Mouse (Mus musculus) liver, adult 2 months (tissue): ENCODE data around the gene Fam43a. TPM values are rescaled to one million over a fixed set of nuclear protein-coding genes. Genes with fewer than 3 reads are reported as not detected.
A peak's percentile ranks its signal among the peaks of the same experiment; 100 is the strongest.

Experiments
- DNase-seq: peaks from one replicate; pipeline ENCODE4 v3.0.0-alpha.2; 2011; ENCODE audit warnings: low read depth, low spot score; ENCODE audit errors: extremely low read depth
- H3K27ac ChIP-seq: fragments of 200-500 bp; replicated peaks from 2 replicates; pipeline ENCODE4 v1.5.1; 2012; ENCODE audit warnings: low read depth, mild to moderate bottlenecking, control low read depth, inconsistent platforms, low read length; ENCODE audit not compliant: insufficient read depth
- H3K27me3 ChIP-seq: fragments of 200-500 bp; 2 replicates; pipeline ENCODE4 v1.6.1; 2012; ENCODE audit warnings: mild to moderate bottlenecking, moderate library complexity, low read length, inconsistent platforms; ENCODE audit not compliant: control insufficient read depth, insufficient read depth
- H3K36me3 ChIP-seq: fragments of 200-500 bp; 2 replicates; pipeline ENCODE4 v1.6.1; 2012; ENCODE audit warnings: low read length, inconsistent platforms; ENCODE audit not compliant: control insufficient read depth, insufficient read depth
- H3K4me1 ChIP-seq: fragments of 200-500 bp; 2 replicates; pipeline ENCODE4 v1.6.1; 2011; ENCODE audit warnings: low read length; ENCODE audit not compliant: control insufficient read depth, insufficient read depth
- H3K4me3 ChIP-seq: fragments of 200-500 bp; 2 replicates; pipeline ENCODE4 v1.5.1; 2011; ENCODE audit warnings: low read depth, mild to moderate bottlenecking, control low read depth, low read length, moderate library complexity; ENCODE audit not compliant: insufficient read depth
- H3K79me2 ChIP-seq: fragments of 200-500 bp; 2 replicates; pipeline ENCODE4 v1.6.1; 2012; ENCODE audit warnings: inconsistent platforms, mild to moderate bottlenecking, low read length, moderate library complexity; ENCODE audit not compliant: control insufficient read depth, insufficient read depth
- H3K9ac ChIP-seq: fragments of 200-500 bp; 2 replicates; pipeline ENCODE4 v1.6.1; 2012; ENCODE audit warnings: low read depth, mild to moderate bottlenecking, control low read depth, inconsistent platforms, low read length
- CTCF ChIP-seq: fragments of 200-500 bp; IDR thresholded peaks from 2 replicates; pipeline ENCODE4 v1.5.1; 2011; ENCODE audit warnings: low read depth, low read length, control low read depth
- POLR2A ChIP-seq: fragments of 200-500 bp; IDR thresholded peaks from 2 replicates; pipeline ENCODE4 v1.6.1; 2011; ENCODE audit warnings: low read length, control low read depth; ENCODE audit not compliant: insufficient read depth; ENCODE audit errors: extremely low read depth
- WGBS: fragments of 180-500 bp; shearing (Covaris S2); methylation state at CpG from one replicate; pipeline ENCODE4 v1.1.7; 2018; 5-methylcytosine and 5-hydroxymethylcytosine counted together
- polyA plus RNA-seq: library from polyadenylated mRNA; depleted of rRNA; stranded (reverse); fragments of >200 nt; gene quantifications from 2 replicates; pipeline ENCODE4 v1.2.3, GENCODE M21; 2012
- total RNA-seq: library from RNA; depleted of rRNA; stranded (reverse); fragments of >200 nt; gene quantifications from 2 replicates; pipeline ENCODE4 v1.2.3, GENCODE M21; 2014

The Fam43a gene
- total and polyA plus RNA-seq, 2 experiments = 4.2 to 4.7 TPM

GRCm38 (mm10) chr16:30590264-30591209 is 9.0 kb upstream of the Fam43a start:
- Histone ChIP-seq H3K27ac (no peak overlapping the region), H3K4me1 (peaks cover 2% of the 10 kb centered on the region; the same call in 1 of the 2 replicates), H3K36me3 (no peaks in the 10 kb centered on the region; the same call in 1 of the 2 replicates), H3K79me2 (peaks cover 10% of the 10 kb centered on the region; the same call in 1 of the 2 replicates), H3K27me3 (no peaks in the 10 kb centered on the region), H3K4me3 (no peak overlapping the region), H3K9ac (no peak overlapping the region)
- 21% methylated on average over 7 of the region's 7 CpGs for WGBS
- TF ChIP-seq CTCF (no peak), POLR2A (no peak)
- DNase-seq = no peak

- 59% methylated on average over 3 of the region's 3 CpGs for WGBS
- H3K27me3 ChIP-seq = no peaks in the 10 kb centered on the region
- H3K9ac ChIP-seq = no peak overlapping the region
- H3K79me2 ChIP-seq = peaks cover 4% of the 10 kb centered on the region; the same call in 1 of the 2 replicates
- no peaks in the 10 kb centered on the region for H3K4me1 ChIP-seq
- H3K27ac ChIP-seq = no peak overlapping the region
- DNase-seq = no peak
- no peaks in the 10 kb centered on the region for H3K36me3 ChIP-seq
- H3K4me3 ChIP-seq = no peak overlapping the region
- no peak for TF ChIP-seq CTCF
- no peak for TF ChIP-seq POLR2A
These were observed 7.5 kb upstream of the Fam43a start for GRCm38 (mm10) chr16:30591990-30592389.

- no peaks in the 10 kb centered on the region for H3K36me3 ChIP-seq
- H3K9ac ChIP-seq = no peak overlapping the region
- DNase-seq = no peak
- WGBS = 39% methylated on average over 3 of the region's 3 CpGs
- no peak overlapping the region for H3K4me3 ChIP-seq
- H3K79me2 ChIP-seq = no peaks in the 10 kb centered on the region
- no peaks in the 10 kb centered on the region for H3K27me3 ChIP-seq
- H3K4me1 ChIP-seq = peaks cover 2% of the 10 kb centered on the region; the same call in 1 of the 2 replicates
- TF ChIP-seq CTCF = no peak
- no peak overlapping the region for H3K27ac ChIP-seq
These were observed 4.2 kb upstream of the Fam43a start for GRCm38 (mm10) chr16:30595356-30595755.

GRCm38 (mm10) chr16:30595835-30596557 is 3.5 kb upstream of the Fam43a start:
- Histone ChIP-seq H3K9ac (no peak overlapping the region), H3K27me3 (no peaks in the 10 kb centered on the region), H3K4me1 (peaks cover 5% of the 10 kb centered on the region; the same call in 1 of the 2 replicates), H3K4me3 (no peak overlapping the region), H3K27ac (no peak overlapping the region), H3K36me3 (no peaks in the 10 kb centered on the region), H3K79me2 (peaks cover under 1% of the 10 kb centered on the region; the same call in 1 of the 2 replicates)
- WGBS = 75% methylated on average over 14 of the region's 14 CpGs
- no peak for DNase-seq
- TF ChIP-seq POLR2A (no peak), CTCF (no peak)

- WGBS = 8% methylated on average over 16 of the region's 16 CpGs
These were observed 2.4 kb upstream of the Fam43a start for GRCm38 (mm10) chr16:30596959-30597681.

More at GRCm38 (mm10) chr16:30596959-30597681, 2.4 kb upstream of the Fam43a start:
- peaks cover 3% of the 10 kb centered on the region; the same call in 1 of the 2 replicates for H3K79me2 ChIP-seq
- H3K36me3 ChIP-seq = no peaks in the 10 kb centered on the region
- H3K9ac ChIP-seq = peak overlapping the region; percentile 36; the same call in 1 of the 2 replicates
- H3K27me3 ChIP-seq = no peaks in the 10 kb centered on the region
- DNase-seq = peak; percentile 72
- no peak overlapping the region for H3K27ac ChIP-seq
- H3K4me3 ChIP-seq = no peak overlapping the region
- peak; percentile 95 for TF ChIP-seq CTCF
- TF ChIP-seq POLR2A = no peak
- H3K4me1 ChIP-seq = peaks cover 5% of the 10 kb centered on the region; the same call in 1 of the 2 replicates
